Mouse (Mus musculus) lung, postnatal 4 days (tissue): ENCODE data around the gene Gm17660.
A peak's percentile ranks its signal among the peaks of the same experiment; 100 is the strongest.
"Not testable (repeated sequence)": the region's sequence is repeated elsewhere in the genome, so short reads cannot be mapped to it uniquely, and the experiment has no call there.

Source experiments
- DNase-seq, 2 experiments: peaks; one replicate each; pipeline ENCODE4 v3.0.0; 2021

Gm17660 gene

GRCm38 (mm10) chr5:104036686-104037085, 40.7 kb downstream of the Gm17660 start:
- DNase-seq = no peak

DNA sequence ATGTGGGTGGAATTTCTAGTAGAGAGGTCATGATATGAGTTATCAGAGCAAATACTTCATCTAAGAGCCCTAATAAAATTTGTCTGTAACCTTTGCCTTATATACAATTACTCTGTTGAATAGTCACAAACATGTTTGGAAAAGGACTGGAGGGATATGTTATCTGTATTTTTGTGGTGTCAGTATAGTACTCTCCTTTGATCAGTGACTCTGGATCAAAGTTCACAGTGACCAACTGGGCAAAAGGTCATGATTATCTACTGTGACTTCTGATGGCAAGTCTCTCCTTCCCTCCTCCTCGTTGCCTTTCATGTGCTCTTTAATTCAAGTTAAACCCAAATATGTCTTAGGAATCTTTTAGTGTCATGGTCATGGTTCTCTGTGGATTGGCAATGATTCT, 41.6 kb downstream of the Gm17660 start:
- DNase-seq = no peak

GRCm38 (mm10) chr5:104035066-104035465, 42.3 kb downstream of the Gm17660 start:
- DNase-seq = no peak

DNA sequence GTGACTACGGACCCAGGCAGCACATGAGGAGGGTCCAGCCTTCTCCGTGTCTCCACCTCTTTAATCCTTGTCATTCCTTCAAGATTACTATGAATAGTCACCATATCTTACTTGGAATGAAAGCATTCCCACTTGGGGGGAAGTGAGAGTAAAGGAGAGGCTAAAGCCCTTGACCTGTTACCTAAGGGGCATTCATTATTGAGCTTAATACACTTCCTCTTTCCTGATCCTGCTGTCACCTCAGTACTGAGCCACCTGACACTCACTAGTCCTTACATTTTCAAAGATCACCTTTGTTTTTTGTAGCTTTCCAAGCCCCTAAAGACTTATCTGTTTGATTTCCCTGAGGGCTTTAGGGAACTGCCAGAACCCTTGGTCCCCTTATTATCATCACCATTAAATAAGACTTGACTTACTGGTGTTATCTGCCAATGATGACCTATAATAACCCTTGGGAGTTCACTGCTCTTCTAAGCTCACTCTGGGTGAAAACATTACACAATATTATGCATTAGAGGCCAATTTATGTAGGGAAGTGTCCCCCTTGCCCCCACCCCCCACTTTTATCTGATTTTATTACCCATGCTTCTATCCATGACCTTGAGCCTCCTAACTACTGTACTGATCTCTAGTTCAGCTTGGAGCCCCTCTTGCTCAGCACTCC, 44.8 kb downstream of the Gm17660 start:
- DNase-seq = no peak

DNA sequence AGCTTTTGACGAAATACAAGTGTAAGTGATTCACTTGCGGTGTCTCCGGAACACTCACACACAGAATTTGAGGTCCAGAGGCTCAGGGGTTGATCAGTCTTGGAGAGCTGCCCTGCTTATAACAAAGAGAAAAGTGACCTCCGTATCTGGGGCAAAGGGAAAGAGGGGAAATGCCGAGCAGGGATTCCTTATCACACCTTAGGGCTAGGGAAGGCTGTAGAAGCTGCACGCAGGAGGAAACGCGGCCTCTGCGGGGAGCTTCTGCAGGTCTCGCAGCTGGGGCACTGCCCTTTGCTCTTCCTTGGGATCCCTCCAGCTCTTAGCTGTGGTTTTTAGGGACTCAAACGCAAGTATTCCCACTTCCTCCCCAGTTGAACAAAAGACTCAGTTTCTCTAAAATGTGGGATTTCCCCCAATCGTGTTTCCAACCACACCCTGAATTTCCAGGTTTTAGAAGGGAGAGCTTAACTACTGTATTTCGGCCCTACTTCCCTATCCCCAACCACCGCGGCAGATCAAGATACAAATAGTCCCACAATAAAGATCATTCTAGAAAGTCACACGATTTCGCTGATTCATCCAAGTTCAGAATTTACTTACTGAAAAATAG, 52.1 kb downstream of the Gm17660 start:
- DNase-seq = no peak

DNA sequence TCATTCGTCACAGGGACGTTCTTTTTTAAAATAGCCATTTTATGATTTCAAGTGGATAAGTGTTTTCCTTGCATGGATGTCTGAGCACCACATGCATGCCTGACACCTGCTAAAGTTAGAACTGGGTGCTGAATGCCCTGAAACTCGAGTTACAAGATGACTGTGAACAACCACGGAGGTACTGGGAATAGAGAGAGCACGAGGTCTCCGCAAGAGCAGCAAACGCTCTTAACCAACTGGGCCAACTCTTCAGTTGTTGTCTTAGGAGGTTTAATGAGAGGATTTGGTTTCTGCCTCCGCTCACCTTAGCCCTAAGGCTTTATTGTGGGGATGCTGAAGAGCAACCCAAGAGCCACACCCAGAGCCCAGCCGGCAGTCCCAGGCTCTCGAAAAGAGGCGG, 52.6 kb downstream of the Gm17660 start:
- no peak for DNase-seq

DNA sequence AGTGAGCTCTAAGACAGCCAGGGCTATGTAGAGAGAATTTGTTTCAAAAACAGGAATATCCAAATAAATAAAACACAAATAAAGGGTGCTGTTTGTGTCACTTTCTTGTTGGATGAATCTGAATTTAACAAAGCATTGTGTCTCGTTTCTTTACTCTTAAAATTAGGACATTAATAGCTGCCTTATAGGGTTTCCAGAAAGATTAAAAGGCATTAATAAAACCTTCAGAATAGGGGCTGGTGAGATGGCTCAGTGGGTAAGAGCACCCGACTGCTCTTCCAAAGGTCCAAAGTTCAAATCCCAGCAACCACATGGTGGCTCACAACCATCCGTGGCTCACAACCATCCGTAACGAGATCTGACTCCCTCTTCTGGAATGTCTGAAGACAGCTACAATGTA, 53.2 kb downstream of the Gm17660 start:
- not testable (repeated sequence) for DNase-seq

GRCm38 (mm10) chr5:104023289-104024020, 54.0 kb downstream of the Gm17660 start:
- no peak for DNase-seq

- no peak for DNase-seq
These were observed 54.9 kb downstream of the Gm17660 start for GRCm38 (mm10) chr5:104022558-104022957.

DNA sequence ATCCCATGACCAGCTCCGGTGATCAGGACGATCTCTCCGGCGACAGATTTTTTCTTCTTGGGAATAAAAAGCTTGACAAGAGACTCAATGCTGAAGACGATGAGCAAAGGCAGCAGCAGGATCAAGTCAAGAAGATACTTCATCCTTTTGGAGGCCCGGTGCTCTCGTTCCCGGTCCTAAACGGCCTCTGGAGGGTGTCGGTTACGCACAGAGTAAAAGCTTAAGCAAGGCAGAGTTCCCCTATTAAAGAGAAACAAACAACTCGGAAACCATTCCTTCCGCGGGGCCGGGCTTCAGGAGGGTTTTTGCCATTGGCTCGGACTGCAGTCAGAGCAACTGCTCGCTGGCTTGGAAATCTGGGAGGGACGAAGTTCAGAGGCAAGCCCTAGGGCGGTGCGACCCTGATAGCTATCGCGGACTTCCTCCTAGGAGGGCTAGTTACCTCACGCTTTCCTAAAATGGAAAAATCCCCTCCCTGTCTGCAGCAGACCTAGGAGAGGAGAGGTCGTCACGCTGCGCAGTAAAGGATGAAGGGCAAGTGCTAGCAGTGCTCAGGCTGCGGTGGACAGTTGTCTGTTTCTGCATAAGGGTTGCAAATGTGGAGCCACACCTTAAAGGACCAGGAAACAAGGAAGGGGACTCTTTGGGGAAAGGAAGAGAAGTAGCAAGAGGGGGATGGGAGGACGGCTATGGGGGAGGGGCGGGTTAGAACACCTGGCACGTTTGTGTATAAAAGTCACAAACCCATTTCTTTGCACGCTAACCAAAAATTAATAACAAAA, 55.6 kb downstream of the Gm17660 start, which contains the start of gene Hsd17b11:
Gene Hsd17b11, minus strand, starts transcription at position 323 of the 782 bp plus-strand sequence.
- peak; percentile 90 to 93 for DNase-seq
